Mouse (Mus musculus) heart, postnatal 36 days (tissue): ENCODE data around the gene Per1. TPM values are rescaled to one million over a fixed set of nuclear protein-coding genes. Genes with fewer than 3 reads are reported as not detected.

Experiments used
- DNase-seq, 2 experiments: peaks; one replicate each; pipeline ENCODE4 v3.0.0; 2021 to 2022
- intact Hi-C: fragments of 180-260 bp; cut with DNase I; formaldehyde crosslinking; loops from one replicate; pipeline ENCODE4 v1.15.1; 2025
- total RNA-seq, 2 experiments: library from RNA; stranded (reverse); gene quantifications; 2 replicates each; pipeline ENCODE4 v1.2.3; 2021

Per1 gene
- total RNA-seq: 10 to 100 TPM; 34.2 to 82.1 TPM

- intact Hi-C loops: loop anchor here (5.0 kb wide), 2 partner anchors 302 to 322 kb away; partner anchors contain the start of genes Cyb5d1, Naa38 and Tmem88
- DNase-seq: peak; percentile 96 to 98
Measured at GRCm38 (mm10) chr11:69094697-69095429, at the start of gene Per1. Gene Per1 (plus strand): TSS chr11:69095217.

GRCm38 (mm10) chr11:69045531-69046394, 49.3 kb upstream of the Per1 start, which contains the start of gene Aurkb:
Gene Aurkb (plus strand): TSS chr11:69045647.
- peak; percentile 75 to 77 for DNase-seq
- intact Hi-C loops: no loop called here

- DNase-seq: no peak
- intact Hi-C loops: no loop called here
Measured at GRCm38 (mm10) chr11:69046395-69046774, 48.6 kb upstream of the Per1 start.

GRCm38 (mm10) chr11:69047592-69047991, 47.4 kb upstream of the Per1 start:
- DNase-seq: no peak
- intact Hi-C loops: no loop called here

GRCm38 (mm10) chr11:69048151-69048550, 46.9 kb upstream of the Per1 start:
- intact Hi-C loops: no loop called here

GRCm38 (mm10) chr11:69050748-69051147, 44.3 kb upstream of the Per1 start:
- intact Hi-C loops: no loop called here
- DNase-seq: no peak

More at GRCm38 (mm10) chr11:69048151-69048550, 46.9 kb upstream of the Per1 start:
- DNase-seq: no peak

GRCm38 (mm10) chr11:69051771-69052170, 43.2 kb upstream of the Per1 start:
- no peak for DNase-seq
- intact Hi-C loops: no loop called here

GRCm38 (mm10) chr11:69052824-69053421, 42.1 kb upstream of the Per1 start:
- intact Hi-C loops: no loop called here
- DNase-seq: no peak

GRCm38 (mm10) chr11:69053848-69054247, 41.2 kb upstream of the Per1 start:
- intact Hi-C loops: no loop called here
- no peak for DNase-seq

- intact Hi-C loops: no loop called here
- DNase-seq: no peak
Measured at GRCm38 (mm10) chr11:69058265-69058664, 36.8 kb upstream of the Per1 start.

GRCm38 (mm10) chr11:69058729-69059356, 36.2 kb upstream of the Per1 start:
- no peak for DNase-seq
- intact Hi-C loops: no loop called here

GRCm38 (mm10) chr11:69059357-69059974, 35.6 kb upstream of the Per1 start, which contains the start of gene Borcs6:
Gene Borcs6 (plus strand): TSS chr11:69059717.
- intact Hi-C loops: no loop called here

GRCm38 (mm10) chr11:69059975-69060411, 35.0 kb upstream of the Per1 start:
- DNase-seq: no peak
- intact Hi-C loops: loop anchor here (5.0 kb wide), 1 partner anchor 187 kb away; no protein-coding TSS in a partner anchor

More at GRCm38 (mm10) chr11:69059357-69059974, 35.6 kb upstream of the Per1 start, which contains the start of gene Borcs6:
- peak; percentile 91 to 92 for DNase-seq

- DNase-seq: peak; percentile 38 to 45
- intact Hi-C loops: loop anchor here (5.0 kb wide), 1 partner anchor 187 kb away; no protein-coding TSS in a partner anchor
Measured at GRCm38 (mm10) chr11:69060448-69061254, 34.4 kb upstream of the Per1 start.

- intact Hi-C loops: loop anchor here (5.0 kb wide), 1 partner anchor 186 kb away; no protein-coding TSS in a partner anchor
- no peak for DNase-seq
Measured at GRCm38 (mm10) chr11:69061255-69061912, 33.6 kb upstream of the Per1 start.

- DNase-seq: peak; percentile 81 to 86
- intact Hi-C loops: loop anchor here (1.0 to 5.0 kb wide), 3 partner anchors 21 to 185 kb away; no protein-coding TSS in a partner anchor
Measured at GRCm38 (mm10) chr11:69062194-69062760, 32.7 kb upstream of the Per1 start.

- intact Hi-C loops: loop anchor here (1.0 to 5.0 kb wide), 4 partner anchors 21 to 185 kb away; no protein-coding TSS in a partner anchor
- peak; percentile 98 to 99 for DNase-seq
Measured at GRCm38 (mm10) chr11:69062761-69063224, 32.2 kb upstream of the Per1 start.
